Mouse (Mus musculus) CD4-positive, CD25-positive, alpha-beta regulatory T cell, adult 2 months (primary cell): ENCODE measurements around the gene Mfap4.

Experiments
- DNase-seq: peaks from one replicate; pipeline ENCODE4 v3.0.0-alpha.2; 2012; ENCODE audit warnings: low read depth, low spot score

The Mfap4 gene

GRCm38 (mm10) chr11:61484613-61485540 lies at the start of gene Mfap4:
Gene Mfap4 (plus strand): TSS chr11:61485431.
- DNase-seq = no peak

DNA sequence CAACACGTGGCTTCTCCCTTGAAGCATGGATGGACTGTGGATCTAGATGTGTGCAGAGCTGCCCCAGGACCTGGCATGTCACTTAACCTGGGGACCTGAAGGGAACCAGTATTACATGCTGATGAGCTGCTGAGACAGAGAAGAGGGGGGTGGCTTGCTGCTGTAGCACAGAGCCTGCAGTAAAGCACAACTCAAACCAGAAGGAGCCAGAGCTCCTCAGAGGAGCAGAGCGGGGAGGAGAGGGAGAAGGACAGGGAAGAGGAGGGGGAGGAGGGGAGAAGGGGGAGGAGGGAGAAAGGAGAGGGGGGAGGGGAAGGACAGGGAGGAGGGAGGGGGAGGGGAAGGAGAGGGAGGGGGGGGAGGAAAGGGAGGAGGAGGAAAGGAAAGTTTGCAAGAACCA lies 48.9 kb upstream of the Mfap4 start:
- no peak for DNase-seq

- no peak for DNase-seq
Measured at GRCm38 (mm10) chr11:61439170-61439569, 46.1 kb upstream of the Mfap4 start.

GRCm38 (mm10) chr11:61440416-61440815 lies 44.8 kb upstream of the Mfap4 start:
- DNase-seq = no peak

DNA sequence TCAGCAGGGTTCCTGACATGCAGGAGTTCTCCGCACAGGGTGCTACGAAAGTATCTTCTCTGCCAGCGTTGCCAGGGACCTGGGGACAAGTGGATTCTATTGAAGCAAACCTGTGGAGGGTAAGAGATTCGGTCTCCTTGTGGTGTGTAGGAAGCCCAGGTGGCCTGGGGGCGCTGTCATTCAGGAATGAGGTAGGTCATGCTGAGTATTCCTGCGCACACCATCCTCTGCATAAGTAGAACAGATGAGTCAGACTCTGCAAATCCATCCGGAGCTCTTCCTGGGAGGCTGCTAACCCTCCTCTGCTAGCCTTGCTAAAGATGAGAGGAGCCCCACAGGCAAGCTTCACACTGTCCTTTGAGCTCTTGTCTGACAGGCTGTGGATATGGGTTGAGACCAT lies 43.6 kb upstream of the Mfap4 start:
- no peak for DNase-seq

DNA sequence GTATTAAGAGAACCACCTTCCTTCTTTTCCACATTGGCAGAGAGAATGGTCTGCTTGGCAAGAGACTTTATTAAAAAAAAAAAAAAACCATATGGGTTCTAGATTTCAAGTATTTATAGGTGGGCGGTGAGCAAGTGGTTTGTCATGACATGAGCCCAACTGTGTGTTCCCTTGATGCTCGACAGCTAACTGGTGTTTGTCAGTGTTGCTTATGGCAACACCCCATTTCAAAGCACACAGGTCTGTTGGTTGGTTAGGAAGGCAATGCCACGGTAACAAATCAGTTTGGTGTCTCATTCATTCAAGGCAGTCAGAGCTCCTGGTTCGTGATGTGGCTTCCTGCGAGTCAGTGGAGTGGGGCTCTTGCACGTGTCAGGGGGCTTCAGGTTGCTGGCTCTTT lies 41.4 kb upstream of the Mfap4 start:
- no peak for DNase-seq

DNA sequence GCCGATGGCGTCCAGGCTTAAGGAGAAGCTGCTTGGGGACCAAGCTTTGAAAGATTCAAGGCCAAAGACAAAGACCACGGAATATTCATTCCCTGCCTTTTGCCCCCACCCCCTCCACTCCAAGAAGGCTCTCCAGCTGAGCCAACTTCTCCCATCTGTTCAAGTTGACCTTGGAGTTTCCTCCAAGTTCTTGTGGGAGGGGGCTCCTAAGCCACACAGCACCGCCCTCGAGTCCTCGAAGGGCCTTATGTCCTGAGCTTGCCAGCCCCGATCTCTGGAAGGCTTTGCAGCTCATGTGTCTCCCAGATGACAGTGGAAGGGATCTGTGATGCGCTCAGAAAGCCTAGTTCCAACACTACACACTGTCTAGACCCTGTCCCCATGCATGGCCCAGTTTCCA lies 37.9 kb upstream of the Mfap4 start:
- no peak for DNase-seq

- DNase-seq = no peak
Measured at GRCm38 (mm10) chr11:61448041-61448440, 37.2 kb upstream of the Mfap4 start.

GRCm38 (mm10) chr11:61448599-61449225 lies 36.5 kb upstream of the Mfap4 start:
- no peak for DNase-seq

- peak; percentile 19 for DNase-seq
Measured at GRCm38 (mm10) chr11:61449499-61450292, 35.5 kb upstream of the Mfap4 start.

GRCm38 (mm10) chr11:61464071-61464470 lies 21.2 kb upstream of the Mfap4 start:
- no peak for DNase-seq

DNA sequence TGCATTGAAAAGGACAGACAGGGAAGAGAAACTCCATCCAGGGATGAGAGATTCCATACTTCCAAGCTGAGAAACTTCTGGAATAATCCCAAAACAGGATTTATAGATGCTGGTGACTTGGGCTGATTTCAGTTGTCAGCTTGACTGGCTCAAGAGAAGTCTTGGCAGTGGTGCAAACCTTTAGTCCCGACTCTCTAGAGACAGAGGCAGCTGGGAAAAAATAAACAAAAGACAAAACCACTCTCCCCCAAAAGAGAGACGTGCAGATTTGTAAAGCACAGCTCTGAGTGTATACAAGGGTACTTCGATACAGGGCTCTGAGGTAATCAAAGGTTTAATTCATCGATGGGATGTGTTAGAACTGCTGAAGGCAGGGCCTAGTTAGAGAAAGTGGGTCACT lies 19.8 kb upstream of the Mfap4 start:
- no peak for DNase-seq

GRCm38 (mm10) chr11:61468534-61468933 lies 16.7 kb upstream of the Mfap4 start:
- no peak for DNase-seq

DNA sequence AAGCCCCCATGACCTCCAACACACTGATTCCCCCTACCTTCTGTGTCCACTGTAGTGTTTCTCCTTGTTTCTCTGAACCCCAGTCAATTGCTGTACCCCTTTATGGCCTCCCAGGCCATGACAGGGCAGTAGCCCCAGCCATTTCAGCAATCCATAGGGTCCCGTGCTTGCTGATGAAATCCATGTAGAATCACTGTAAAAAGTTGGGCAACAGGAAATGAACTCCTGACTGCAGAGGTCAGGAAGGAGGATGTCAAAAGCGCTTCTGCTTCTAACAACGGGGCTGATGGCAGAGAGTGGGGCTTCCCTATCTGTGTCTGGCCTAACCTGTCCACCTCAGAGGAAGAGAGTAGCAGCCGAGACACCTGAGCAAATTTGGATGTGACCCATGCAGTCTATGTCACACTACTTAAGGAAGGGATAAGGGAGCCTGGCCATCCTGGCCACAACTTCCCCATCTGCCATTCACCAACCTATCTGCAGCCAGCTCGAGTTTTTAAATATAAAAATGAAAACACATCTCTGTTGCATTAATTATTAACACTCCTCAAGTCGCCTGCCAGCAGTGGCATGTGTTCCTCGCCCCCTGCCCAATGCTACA lies 15.8 kb upstream of the Mfap4 start:
- no peak for DNase-seq

GRCm38 (mm10) chr11:61470880-61471279 lies 14.4 kb upstream of the Mfap4 start:
- no peak for DNase-seq

GRCm38 (mm10) chr11:61473630-61474029 lies 11.6 kb upstream of the Mfap4 start:
- no peak for DNase-seq

GRCm38 (mm10) chr11:61476786-61477382 lies 8.3 kb upstream of the Mfap4 start:
- DNase-seq = no peak

DNA sequence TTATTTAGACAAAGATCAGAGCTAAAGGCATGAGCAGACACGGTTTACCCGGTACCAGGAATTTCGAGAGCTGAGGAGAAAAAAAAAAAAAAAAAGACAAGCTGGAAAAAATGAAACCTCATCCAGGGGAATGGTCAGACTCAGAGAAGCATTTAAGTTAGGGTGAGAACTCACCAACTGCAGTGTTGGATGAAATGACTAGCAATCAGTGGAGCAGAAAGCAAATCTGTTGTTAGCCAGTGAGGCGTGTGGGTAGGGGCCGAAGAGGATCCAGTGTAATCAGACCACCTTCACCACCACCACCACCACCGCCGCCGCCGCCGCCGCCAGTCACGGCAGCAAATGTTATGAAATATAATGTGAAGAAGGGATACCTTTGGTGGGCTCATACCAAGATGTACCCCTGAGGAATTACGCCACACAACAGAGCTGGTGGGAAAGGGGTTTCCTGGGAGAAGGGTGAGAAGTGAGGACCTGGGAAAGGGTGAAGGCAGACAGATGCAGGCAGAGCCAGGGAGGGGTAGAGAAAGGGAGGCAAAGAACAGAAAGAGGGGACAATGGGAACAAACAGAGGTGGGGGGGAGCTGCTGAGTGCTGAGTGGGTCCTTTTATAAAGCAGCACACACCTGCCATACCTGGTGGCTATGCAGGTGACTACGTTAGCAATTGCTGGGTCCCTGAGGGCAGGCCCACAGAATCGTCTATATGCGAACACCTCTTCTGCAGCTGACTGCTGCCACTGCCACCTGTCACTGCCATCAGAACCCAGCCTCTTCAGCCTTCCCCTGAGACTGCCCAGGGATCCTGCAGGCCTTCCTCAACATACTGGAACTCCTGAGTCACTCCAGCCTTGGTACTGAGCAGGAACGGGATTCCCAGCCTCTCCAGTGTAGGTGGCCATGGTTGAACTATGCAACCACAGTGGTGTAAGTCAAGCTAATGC lies 7.4 kb upstream of the Mfap4 start:
- no peak for DNase-seq

DNA sequence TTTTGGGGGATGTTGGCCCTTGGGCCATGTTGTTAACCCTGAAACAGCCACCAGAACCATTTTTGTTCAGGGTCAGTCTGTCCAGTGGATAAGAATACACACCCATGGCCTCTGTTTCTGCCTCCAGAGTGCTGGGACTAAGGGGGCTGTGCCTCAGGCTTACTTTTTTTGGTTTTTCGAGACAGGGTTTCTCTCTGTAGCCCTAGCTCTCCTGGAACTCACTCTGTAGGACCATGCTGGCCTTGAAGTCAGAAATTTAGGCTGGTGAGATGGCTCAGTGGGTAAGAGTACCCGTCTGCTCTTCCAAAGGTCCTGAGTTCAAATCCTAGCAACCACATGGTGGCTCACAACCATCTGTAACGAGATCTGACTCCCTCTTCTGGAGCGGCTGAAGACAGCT lies 6.4 kb upstream of the Mfap4 start:
- no peak for DNase-seq
